Mouse (Mus musculus) hindbrain, embryonic 11.5 days (tissue): ENCODE data around the gene Phc1. TPM values are rescaled to one million over a fixed set of nuclear protein-coding genes. Genes with fewer than 3 reads are reported as not detected.

Source experiments
- polyA plus RNA-seq: library from polyadenylated mRNA; unstranded; fragments of >200 nt; fragmentation: Nextera tagmentation; extraction: Ambion mirVana; gene quantifications from 2 replicates; pipeline ENCODE4 v1.2.1, GENCODE M21; 2014

The Phc1 gene
- polyA plus RNA-seq, 1 experiment from 2014 or later = 36.7 TPM

Other genes with a start within 250 kb of the Phc1 start
- 0.20 and 0.28 TPM in 2 replicates for gene Klrg1, start 57.7 kb downstream of the Phc1 start, polyA plus RNA-seq
- 84.4 and 91.4 TPM in 2 replicates for gene M6pr, start 31.8 kb downstream of the Phc1 start, polyA plus RNA-seq
- 62.1 and 63.4 TPM in 2 replicates for gene Rimklb, start 158.2 kb upstream of the Phc1 start, polyA plus RNA-seq
- gene Mfap5, start 165.3 kb upstream of the Phc1 start, polyA plus RNA-seq = 1.2 and 1.6 TPM in 2 replicates
- 0.11 TPM in 1 of 2 replicates, not detected in the other for gene Aicda, start 213.2 kb upstream of the Phc1 start, polyA plus RNA-seq